Mouse (Mus musculus) hindbrain, embryonic 10.5 days (tissue): ENCODE measurements around the gene Hlcs. TPM values are rescaled to one million over a fixed set of nuclear protein-coding genes. Genes with fewer than 3 reads are reported as not detected.

Experiments used
- DNase-seq: peaks from one replicate; pipeline ENCODE4 v3.0.0-alpha.2; 2017; ENCODE audit warnings: low spot score
- H3K27ac ChIP-seq: fragments of 300-500 bp; sonication (generic); 2 replicates; pipeline ENCODE4 v1.5.1; 2016; ENCODE audit warnings: mild to moderate bottlenecking, moderate library complexity
- H3K27me3 ChIP-seq: fragments of 300-500 bp; sonication (generic); 2 replicates; pipeline ENCODE4 v1.6.1; 2016; ENCODE audit warnings: mild to moderate bottlenecking; ENCODE audit not compliant: poor library complexity, insufficient read depth, severe bottlenecking
- H3K36me3 ChIP-seq: fragments of 300-500 bp; sonication (generic); 2 replicates; pipeline ENCODE4 v1.6.1; 2016; ENCODE audit warnings: mild to moderate bottlenecking, moderate library complexity
- H3K4me1 ChIP-seq: fragments of 300-500 bp; sonication (generic); replicated peaks from 2 replicates; pipeline ENCODE4 v1.6.1; 2016; ENCODE audit warnings: mild to moderate bottlenecking
- H3K4me3 ChIP-seq: fragments of 300-500 bp; sonication (generic); 2 replicates; pipeline ENCODE4 v1.5.1; 2016; ENCODE audit warnings: mild to moderate bottlenecking, moderate library complexity
- H3K9me3 ChIP-seq: fragments of 300-500 bp; sonication (generic); 2 replicates; pipeline ENCODE4 v1.6.1; 2016; ENCODE audit warnings: mild to moderate bottlenecking, moderate library complexity
- WGBS: fragments of 180-500 bp; shearing (Covaris S2); methylation state at CpG from one replicate; pipeline ENCODE4 v1.1.7; 2016; 5-methylcytosine and 5-hydroxymethylcytosine counted together
- polyA plus RNA-seq: library from polyadenylated mRNA; unstranded; fragments of >200 nt; fragmentation: Nextera tagmentation; extraction: Ambion mirVana; gene quantifications from 2 replicates; pipeline ENCODE4 v1.2.1, GENCODE M21; 2016

Gene Hlcs
- polyA plus RNA-seq, 1 experiment from 2014 or later: 10.3 TPM

DNA sequence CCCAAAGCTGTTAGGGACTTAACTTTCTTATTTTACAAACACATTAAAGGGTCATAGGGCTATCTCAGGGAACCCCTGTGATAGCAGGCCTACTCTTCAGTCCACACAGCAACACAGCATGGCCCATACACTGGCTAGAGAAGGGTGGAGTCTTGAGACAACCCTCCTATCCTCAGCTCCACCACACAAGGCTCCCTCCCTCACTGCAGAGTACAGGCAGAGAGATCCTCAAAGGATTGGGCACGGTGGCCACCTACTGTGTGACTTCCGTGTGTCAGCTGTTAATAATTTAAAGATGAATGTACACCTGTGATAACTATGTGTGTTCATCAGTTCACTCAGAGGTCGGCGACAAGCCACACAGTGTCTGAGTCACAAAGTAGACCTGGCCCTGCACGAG is 112.0 kb downstream of the Hlcs start:
- Histone ChIP-seq H3K27ac (no peak overlapping the region), H3K4me1 (no peaks in the 10 kb centered on the region), H3K36me3 (no peaks in the 10 kb centered on the region), H3K4me3 (no peak overlapping the region), H3K27me3 (peaks cover 28% of the 10 kb centered on the region), H3K9me3 (no peaks in the 10 kb centered on the region)
- DNase-seq: no peak
- 58% methylated on average over 5 of the region's 5 CpGs for WGBS

DNA sequence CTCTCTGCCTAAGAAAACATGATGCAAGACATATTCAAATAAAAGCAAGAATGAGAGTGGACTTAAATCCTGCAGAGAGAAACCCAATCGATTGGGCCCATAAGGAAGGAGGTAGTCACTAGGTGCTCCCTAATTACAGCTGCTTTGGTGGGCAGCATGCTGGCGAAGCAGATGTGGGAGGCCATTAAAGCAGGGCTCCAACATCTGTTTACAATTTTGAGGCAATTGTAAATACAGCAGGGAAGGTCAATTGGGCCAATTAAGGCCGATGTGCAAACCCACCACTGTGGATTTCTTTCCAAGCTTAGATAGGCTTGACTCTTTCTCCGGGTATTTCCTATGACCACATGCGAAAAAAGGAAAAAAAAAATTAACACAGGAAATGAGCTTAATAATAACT is 117.5 kb downstream of the Hlcs start:
- no peak for DNase-seq
- 66% methylated on average over 5 of the region's 5 CpGs for WGBS
- Histone ChIP-seq H3K4me3 (no peak overlapping the region), H3K4me1 (no peaks in the 10 kb centered on the region), H3K27ac (no peak overlapping the region), H3K27me3 (peaks cover 49% of the 10 kb centered on the region), H3K36me3 (no peaks in the 10 kb centered on the region), H3K9me3 (no peaks in the 10 kb centered on the region)

DNA sequence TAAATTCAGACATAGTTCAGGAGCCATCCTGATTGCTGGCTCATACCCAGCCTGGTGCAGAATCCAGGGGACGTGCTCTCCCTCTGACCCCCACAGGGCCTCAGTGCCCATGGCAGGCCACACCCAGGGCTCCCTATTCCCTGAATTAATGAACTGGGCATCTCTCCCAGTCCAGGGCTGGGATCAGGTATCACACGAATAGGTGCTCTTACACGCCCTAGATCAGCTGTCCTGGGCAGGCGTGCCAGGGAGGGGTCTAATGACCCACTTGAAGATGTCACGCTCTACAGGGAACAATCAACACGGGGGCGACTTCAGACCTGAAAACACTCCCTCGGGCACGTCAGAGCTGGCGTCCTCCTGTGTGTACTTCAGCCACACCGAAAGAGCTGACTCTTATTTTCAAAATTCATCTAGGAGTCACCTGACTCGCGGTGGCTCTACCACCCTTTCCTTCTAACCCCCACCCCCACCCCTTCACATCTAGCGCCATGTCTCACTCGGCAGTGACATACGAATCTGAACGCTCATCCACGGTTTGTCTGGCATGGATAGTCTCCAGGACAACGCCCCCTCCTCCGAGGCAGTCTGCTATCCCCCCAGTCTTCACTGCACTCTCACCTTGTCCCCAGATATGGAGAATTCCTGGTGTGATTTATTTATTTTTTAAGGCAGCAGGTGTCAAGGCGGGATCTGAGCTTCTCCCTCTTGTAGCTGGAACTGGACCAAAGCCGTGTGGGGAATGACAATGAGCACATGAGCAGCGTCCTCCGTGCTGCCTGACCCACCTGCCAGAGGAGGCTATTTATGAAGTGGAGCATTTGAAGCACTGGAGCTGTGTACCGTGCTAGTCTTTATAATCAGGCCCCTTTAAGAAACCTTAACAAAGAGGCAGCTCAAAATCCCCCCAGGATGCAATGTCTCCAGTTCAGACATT is 121.7 kb downstream of the Hlcs start:
- Histone ChIP-seq H3K27ac (no peak overlapping the region), H3K27me3 (peaks cover 39% of the 10 kb centered on the region), H3K4me1 (no peaks in the 10 kb centered on the region), H3K36me3 (no peaks in the 10 kb centered on the region), H3K9me3 (no peaks in the 10 kb centered on the region), H3K4me3 (no peak overlapping the region)
- WGBS: 90% methylated on average over 25 of the region's 25 CpGs
- DNase-seq: no peak

DNA sequence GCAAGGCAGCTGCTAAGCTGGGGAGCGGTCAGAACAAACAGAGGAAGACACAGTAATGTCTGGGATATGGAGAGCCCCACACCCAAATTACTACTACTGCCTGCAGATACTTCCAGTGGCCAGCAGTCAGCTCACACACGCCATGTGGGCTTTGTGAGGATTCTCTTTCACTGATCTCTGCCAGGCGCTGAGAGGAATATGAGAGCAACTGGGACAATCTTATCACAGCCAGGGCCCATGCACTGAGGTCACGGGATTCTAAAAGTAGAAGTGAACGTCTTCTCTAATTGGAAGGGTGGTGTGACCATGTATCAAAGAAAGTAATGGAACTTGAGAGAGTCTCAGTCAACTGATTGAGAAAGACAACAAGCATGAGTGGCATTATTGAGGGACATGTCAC is 123.1 kb downstream of the Hlcs start:
- no peak for DNase-seq
- Histone ChIP-seq H3K4me1 (no peaks in the 10 kb centered on the region), H3K36me3 (no peaks in the 10 kb centered on the region), H3K4me3 (no peak overlapping the region), H3K9me3 (no peaks in the 10 kb centered on the region), H3K27ac (no peak overlapping the region), H3K27me3 (peaks cover 53% of the 10 kb centered on the region)
- 92% methylated on average over 5 of the region's 5 CpGs for WGBS

DNA sequence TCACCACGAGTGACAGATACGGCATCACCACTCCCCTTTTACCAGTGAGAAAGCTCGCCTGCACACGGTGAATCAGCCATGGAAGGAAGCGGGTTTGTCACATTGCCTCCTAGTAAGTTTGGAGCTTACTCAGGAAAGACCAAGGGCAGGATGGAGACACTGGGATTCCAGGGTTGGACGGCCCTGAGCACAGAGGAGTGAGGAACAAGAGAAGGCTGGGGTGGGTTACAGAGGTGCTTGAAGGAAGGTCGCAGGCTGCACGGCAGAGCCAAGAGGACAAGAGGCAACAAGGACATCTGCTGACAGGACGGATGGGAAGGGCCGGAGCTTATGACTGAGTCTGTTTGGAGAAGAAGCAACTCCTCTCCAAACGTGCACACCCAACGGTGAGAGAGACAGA is 126.8 kb downstream of the Hlcs start:
- Histone ChIP-seq H3K4me3 (no peak overlapping the region), H3K36me3 (no peaks in the 10 kb centered on the region), H3K27me3 (peaks cover 69% of the 10 kb centered on the region), H3K27ac (no peak overlapping the region), H3K9me3 (no peaks in the 10 kb centered on the region), H3K4me1 (no peaks in the 10 kb centered on the region)
- 84% methylated on average over 12 of the region's 12 CpGs for WGBS
- DNase-seq: no peak

DNA sequence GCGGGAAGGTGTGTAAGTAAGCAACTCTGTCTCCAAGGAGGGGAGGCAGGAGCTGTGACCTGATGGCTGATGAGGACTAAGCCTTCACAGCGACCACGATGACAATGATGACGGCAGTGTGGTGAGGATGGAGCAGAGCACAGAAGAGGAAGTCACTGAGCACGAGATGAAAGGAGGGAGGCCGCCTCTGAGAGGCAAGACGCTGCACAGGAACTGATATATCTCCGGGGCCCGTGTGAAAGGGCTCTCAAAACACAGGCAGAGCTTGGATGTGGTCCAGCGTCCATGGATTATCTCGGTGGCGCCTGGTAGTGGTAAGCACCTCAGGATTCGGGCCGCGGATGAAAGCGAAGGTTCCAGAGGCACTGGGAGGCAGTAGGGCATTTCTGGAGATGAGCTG is 127.9 kb downstream of the Hlcs start:
- Histone ChIP-seq H3K36me3 (no peaks in the 10 kb centered on the region), H3K27me3 (peaks cover 75% of the 10 kb centered on the region), H3K4me3 (no peak overlapping the region), H3K27ac (no peak overlapping the region), H3K9me3 (no peaks in the 10 kb centered on the region), H3K4me1 (peaks cover 6% of the 10 kb centered on the region)
- WGBS: 89% methylated on average over 16 of the region's 16 CpGs
- DNase-seq: no peak

DNA sequence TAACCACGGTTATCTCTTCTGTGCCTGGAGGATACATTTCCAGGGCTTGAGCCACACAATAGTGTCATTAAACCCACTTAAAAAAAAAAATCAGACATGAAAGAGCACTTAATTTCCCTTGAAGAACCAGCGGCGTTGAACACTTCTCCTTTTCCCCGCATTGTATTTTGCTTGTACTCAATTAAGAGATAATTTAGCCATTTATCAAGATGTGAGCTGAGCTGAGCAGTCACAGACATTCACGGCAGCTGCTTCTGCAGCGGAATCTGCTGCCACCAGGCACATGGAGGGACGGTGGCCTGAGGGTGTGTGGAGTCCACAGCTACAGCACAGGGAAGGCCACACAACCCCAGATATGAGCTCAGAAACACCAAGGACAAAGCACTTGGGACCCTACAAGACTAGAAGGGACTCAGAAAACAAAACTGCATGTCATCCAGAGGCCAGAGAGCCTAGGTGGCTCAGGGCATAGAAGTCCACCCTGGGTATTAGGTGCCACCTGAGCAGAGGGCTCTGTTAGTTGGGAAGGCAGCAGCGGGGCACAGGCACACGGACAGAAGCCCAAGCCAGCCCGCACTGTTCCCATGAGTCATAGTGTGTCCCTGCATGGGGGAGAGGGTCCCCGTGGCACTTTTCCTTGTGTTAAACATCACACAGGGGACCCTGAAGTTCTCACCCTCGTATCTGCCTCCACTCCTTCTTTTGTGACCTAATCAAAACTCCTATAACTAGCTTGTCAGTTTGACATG is 133.1 kb downstream of the Hlcs start:
- Histone ChIP-seq H3K27me3 (peaks cover 96% of the 10 kb centered on the region), H3K4me3 (peak overlapping the region; percentile 39; the same call in 1 of the 2 replicates), H3K4me1 (peaks cover 44% of the 10 kb centered on the region), H3K9me3 (no peaks in the 10 kb centered on the region), H3K27ac (peak overlapping the region; percentile 40; the same call in 1 of the 2 replicates), H3K36me3 (no peaks in the 10 kb centered on the region)
- no peak for DNase-seq
- 47% methylated on average over 12 of the region's 12 CpGs for WGBS

DNA sequence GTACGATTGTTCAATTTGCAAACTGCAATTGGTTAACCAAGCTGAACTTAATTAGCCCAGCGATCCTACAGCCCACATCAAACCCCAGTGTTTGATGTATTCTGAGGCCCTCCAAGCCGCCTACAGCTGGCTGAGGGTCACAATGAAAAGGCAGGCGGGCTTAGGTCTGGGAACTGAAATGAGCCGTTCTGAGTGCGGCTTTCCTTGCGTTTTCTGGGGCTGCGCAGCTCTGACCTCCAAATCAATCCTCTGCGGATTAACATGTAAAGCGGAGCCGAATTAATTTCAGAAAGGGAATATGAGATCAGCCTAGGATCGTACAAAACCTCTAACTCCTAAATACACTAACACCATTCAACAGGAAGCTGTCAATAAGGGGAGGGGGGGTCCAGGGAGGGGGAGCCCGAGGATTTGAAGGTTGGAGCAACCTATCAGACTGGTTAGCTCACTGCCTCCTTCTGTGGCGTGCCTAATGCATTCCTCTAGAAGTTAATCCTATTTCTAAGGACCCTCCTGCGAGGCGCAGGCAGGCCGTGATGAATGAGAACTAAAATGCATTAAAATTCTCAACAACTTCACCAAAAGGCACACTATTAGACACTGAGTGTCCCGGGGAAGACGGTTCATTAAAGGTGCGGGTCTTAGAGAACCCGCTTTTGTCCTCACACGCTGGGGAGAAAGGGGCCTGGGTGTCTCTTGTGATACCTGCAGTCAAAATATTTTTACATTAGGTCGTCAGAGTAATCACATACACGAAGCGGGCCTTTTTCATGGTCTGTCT is 133.8 kb downstream of the Hlcs start:
- Histone ChIP-seq H3K27ac (peak overlapping the region; percentile 46; the same call in 1 of the 2 replicates), H3K9me3 (no peaks in the 10 kb centered on the region), H3K36me3 (no peaks in the 10 kb centered on the region), H3K4me3 (peak overlapping the region; percentile 39), H3K4me1 (peaks cover 44% of the 10 kb centered on the region), H3K27me3 (peaks cover 95% of the 10 kb centered on the region)
- 12% methylated on average over 25 of the region's 25 CpGs for WGBS
- peak; percentile 43 for DNase-seq

DNA sequence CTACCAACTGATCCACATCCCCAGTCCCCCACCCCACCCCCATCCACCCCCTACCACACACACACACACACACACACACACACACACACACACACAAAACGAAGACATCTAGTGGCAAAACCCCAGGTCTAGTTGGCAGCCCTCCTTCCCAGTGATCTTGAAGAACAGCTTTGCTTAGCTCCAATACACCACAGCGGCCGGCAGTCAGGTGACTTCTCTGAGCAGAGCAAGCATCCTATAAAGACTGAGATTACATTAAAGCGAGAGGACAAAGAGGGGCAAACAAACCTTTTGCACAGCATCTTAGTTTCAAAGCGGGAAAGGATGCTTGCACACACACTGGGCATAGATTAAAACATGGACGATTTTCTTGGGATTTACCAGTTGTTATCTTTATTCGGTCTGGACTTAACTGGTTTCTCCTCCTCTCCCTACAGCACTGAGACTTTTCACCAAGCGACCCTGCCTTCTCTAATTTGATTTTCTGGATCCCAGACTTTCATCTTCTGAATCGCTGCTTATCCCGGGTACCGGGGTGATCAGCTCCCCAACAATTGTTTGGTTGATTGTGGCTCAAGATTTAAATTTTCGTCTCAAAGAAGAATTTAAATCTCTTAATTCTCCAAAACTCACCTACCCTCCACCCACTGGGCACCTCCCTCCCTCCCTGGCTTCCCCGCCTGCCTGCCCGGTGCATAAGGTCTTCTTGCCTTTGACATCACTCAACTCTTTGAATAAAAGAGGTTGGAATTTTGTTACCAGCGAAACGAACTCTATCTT is 134.7 kb downstream of the Hlcs start:
- Histone ChIP-seq H3K36me3 (no peaks in the 10 kb centered on the region), H3K9me3 (no peaks in the 10 kb centered on the region), H3K27me3 (peaks cover 95% of the 10 kb centered on the region), H3K4me1 (peaks cover 44% of the 10 kb centered on the region), H3K27ac (peak overlapping the region; percentile 46; the same call in 1 of the 2 replicates), H3K4me3 (peak overlapping the region; percentile 39; the same call in 1 of the 2 replicates)
- 39% methylated on average over 16 of the region's 16 CpGs for WGBS
- no peak for DNase-seq

DNA sequence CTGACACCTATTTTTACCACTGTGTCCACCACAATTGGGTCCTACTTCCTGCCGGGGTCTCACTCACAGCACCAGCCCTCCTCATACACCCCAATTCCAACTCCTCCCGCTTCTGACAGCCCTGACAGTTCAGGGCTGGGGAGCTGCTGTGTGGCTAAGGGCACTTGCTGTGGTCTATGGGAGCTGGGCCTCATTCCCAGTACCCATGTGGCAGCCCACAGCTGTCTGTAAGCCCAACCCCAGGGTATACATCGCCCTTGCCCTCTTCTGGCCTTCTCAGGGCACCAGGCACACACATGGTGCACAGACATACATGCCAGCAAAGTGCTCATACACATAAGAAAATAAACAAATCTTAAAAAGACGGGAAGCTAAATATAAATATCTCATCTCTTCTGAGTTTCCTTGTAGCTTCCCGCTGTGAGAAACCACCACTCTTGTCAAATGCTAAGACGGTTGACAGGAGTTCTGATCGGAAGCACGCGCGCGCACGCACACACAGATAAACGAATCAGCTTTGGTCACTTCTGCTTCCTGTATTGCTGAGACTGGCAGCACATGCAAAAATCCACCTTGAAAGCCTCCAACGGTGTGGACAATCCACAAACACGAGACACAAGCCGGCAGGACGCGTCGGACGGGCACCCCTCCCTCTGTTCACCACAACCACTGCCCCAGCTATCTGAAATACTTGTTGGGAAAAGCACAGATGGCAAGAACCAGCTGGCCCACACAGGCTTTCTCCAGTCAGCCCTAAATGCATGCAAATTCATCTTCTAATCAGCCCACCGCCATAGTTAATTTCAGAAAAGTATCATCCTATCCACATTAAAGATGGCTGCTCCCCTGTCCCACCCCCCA is 136.1 kb downstream of the Hlcs start:
- 83% methylated on average over 21 of the region's 21 CpGs for WGBS
- H3K4me3 ChIP-seq: no peak overlapping the region

DNA sequence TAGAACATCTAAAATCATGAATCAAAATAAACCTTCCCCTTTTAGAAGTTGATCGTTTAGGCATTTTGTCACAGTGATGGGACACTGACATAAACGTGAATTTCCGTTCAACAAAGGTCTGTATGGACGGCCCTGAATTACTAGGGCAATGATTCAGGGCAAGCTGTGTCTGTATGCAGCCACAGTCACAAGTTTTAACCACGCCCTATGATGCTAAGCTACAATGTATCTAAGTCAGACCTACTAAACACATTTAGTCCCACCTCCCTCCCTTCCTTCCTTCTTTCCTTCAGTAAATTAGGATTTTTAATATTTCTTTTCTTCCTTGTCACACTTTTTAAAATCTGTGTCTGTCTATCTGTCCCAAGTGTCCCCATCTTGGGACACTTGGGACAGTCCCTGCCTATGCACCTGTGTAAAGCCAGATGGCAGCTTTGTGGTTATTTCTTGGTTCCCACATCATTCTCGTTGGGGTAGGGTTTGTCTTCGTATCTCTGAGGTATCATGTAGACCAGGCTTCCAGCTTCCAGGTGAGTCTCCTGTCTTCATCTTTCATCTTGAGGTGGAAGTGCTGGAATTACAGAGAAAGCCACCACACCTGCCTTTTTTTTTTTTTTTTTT is 137.9 kb downstream of the Hlcs start:
- Histone ChIP-seq H3K9me3 (no peaks in the 10 kb centered on the region), H3K27me3 (peaks cover 88% of the 10 kb centered on the region), H3K36me3 (no peaks in the 10 kb centered on the region), H3K4me3 (no peak overlapping the region), H3K4me1 (peaks cover 40% of the 10 kb centered on the region), H3K27ac (no peak overlapping the region)
- 75% methylated on average over 7 of the region's 7 CpGs for WGBS
- no peak for DNase-seq

More for the DNA sequence above, 136.1 kb downstream of the Hlcs start:
- H3K27ac ChIP-seq: no peak overlapping the region
- H3K9me3 ChIP-seq: no peaks in the 10 kb centered on the region
- peaks cover 44% of the 10 kb centered on the region for H3K4me1 ChIP-seq
- H3K36me3 ChIP-seq: no peaks in the 10 kb centered on the region
- peaks cover 91% of the 10 kb centered on the region for H3K27me3 ChIP-seq
- no peak for DNase-seq
